Mouse (Mus musculus) spleen, postnatal 4 days (tissue): ENCODE measurements around the gene Gm9964.
"Not testable (repeated sequence)": the region's sequence is repeated elsewhere in the genome, so short reads cannot be mapped to it uniquely, and the experiment has no call there.

ENCODE experiments used
- DNase-seq, 2 experiments: peaks; one replicate each; pipeline ENCODE4 v3.0.0; 2022; ENCODE audit warnings: low spot score in 2 of 2

Gm9964 gene

GRCm38 (mm10) chr11:79296856-79297491, at the start of gene Gm9964:
Gene Gm9964 (minus strand): TSS chr11:79296906.
- DNase-seq = no peak

GRCm38 (mm10) chr11:79339808-79340781, 43.4 kb upstream of the Gm9964 start:
- DNase-seq = peak in 1 of 2 experiments; percentile 78

GRCm38 (mm10) chr11:79339234-79339807, 42.6 kb upstream of the Gm9964 start, which contains the start of gene Nf1:
Gene Nf1 (plus strand): TSS chr11:79339693.
- DNase-seq = peak; percentile 88 to 96

GRCm38 (mm10) chr11:79338621-79339020, 41.9 kb upstream of the Gm9964 start:
- DNase-seq = no peak

GRCm38 (mm10) chr11:79336722-79337267, 40.1 kb upstream of the Gm9964 start:
- peak; percentile 25 to 73 for DNase-seq

- no peak for DNase-seq
Measured at GRCm38 (mm10) chr11:79335077-79335476, 38.4 kb upstream of the Gm9964 start.

GRCm38 (mm10) chr11:79329585-79329984, 32.9 kb upstream of the Gm9964 start:
- no peak for DNase-seq

GRCm38 (mm10) chr11:79328060-79328459, 31.4 kb upstream of the Gm9964 start:
- no peak for DNase-seq

GRCm38 (mm10) chr11:79327106-79327505, 30.4 kb upstream of the Gm9964 start:
- no peak for DNase-seq

- no peak for DNase-seq
Measured at GRCm38 (mm10) chr11:79325663-79326062, 29.0 kb upstream of the Gm9964 start.

GRCm38 (mm10) chr11:79323985-79324685, 27.4 kb upstream of the Gm9964 start:
- no peak for DNase-seq

GRCm38 (mm10) chr11:79319807-79320206, 23.1 kb upstream of the Gm9964 start:
- DNase-seq = no peak

GRCm38 (mm10) chr11:79316807-79317345, 20.2 kb upstream of the Gm9964 start:
- DNase-seq = no peak

GRCm38 (mm10) chr11:79310467-79310866, 13.8 kb upstream of the Gm9964 start:
- no peak for DNase-seq

- no peak for DNase-seq
Measured at GRCm38 (mm10) chr11:79307560-79308200, 11.0 kb upstream of the Gm9964 start.

- peak in 1 of 2 experiments; percentile 26 for DNase-seq
Measured at GRCm38 (mm10) chr11:79306996-79307395, 10.3 kb upstream of the Gm9964 start.

GRCm38 (mm10) chr11:79306510-79306909, 9.8 kb upstream of the Gm9964 start:
- DNase-seq = no peak

- DNase-seq = no peak
Measured at GRCm38 (mm10) chr11:79305697-79306340, 9.1 kb upstream of the Gm9964 start.

- DNase-seq = not testable (repeated sequence)
Measured at GRCm38 (mm10) chr11:79304245-79304644, 7.5 kb upstream of the Gm9964 start.

GRCm38 (mm10) chr11:79303109-79303508, 6.4 kb upstream of the Gm9964 start:
- no peak for DNase-seq
